Mouse (Mus musculus): Measurements from ENCODE around the gene Pim2. TPM values are rescaled to one million over a fixed set of nuclear protein-coding genes. Genes with fewer than 3 reads are reported as not detected.
"Not testable (repeated sequence)": the region's sequence is repeated elsewhere in the genome, so short reads cannot be mapped to it uniquely, and the experiment has no call there.

Gene Pim2
- polyA plus RNA-seq, 1 experiment from 2014 or later, result 11.7 TPM

DNA sequence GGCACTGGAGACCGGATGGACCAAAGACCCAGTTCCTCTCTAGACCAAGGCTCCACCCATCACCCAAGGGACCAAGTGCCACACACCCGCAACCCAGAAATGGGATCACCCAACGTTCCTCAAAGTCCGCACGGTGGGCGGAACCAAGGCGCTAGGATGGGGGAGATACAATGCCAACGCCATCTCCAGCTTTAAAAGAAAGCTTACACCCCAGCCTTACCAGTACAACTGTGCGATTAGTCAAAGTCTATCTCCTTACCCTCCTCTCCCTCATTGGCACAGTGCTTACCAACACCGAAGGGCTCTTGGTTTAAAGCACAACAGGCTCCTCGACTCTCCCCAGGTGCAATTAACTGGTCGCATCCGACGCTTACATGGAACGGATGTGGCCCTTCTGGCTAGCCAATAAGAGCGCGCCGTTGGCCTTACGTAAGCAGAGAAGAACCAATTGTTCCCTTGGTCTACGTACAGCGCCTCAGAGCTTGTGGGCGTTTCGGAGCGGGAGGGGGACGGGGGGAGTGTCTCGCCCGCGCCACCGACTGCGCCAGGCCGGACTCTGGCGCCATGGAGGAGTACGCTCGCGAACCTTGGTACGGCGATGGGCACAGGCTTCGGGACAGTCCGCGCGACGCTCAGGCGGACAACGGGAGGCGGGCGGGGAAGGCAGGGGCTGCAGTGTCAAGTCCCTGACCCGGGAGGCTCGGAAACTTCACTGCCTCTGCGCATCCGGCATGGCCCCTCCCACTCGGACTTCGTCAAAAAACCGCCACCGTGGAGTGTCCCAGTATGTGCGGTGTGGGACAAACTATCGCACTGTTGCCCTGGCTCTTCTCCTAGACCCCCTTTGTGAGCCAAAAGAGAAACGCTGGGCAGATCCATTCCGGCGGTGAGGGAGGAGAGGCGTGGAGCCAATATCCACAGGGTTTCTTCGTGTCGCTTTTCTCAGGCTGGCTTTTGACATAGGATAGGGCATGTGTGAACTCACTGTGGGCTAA lies 21.1 kb downstream of the Pim2 start, which contains the start of the genes Pqbp1 and Timm17b:
Gene Pqbp1 (minus strand): TSS at position 390 of the 995 bp plus-strand sequence.
Gene Timm17b (plus strand): TSS at position 478 of the 995 bp plus-strand sequence.
- Histone ChIP-seq H3K4me1 (ENCODE audit: insufficient read depth, low read length) (0 out of 2 replicates have a peak, but pooled peaks cover 3% of the 10 kb centered on the region), H3K9ac (replicated peaks; ENCODE audit: low read length) (peak within 1 kb of the TSS; percentile 76), H3K4me2 (replicated peaks; ENCODE audit: low read depth, low read length) (peak within 1 kb of the TSS; percentile 61), H3K36me3 (ENCODE audit: insufficient read depth, low read length) (peaks cover 15% of the 10 kb centered on the region), H3K27ac (ENCODE audit: low read length) (peak within 1 kb of the TSS; percentile 94), H3K4me3 (ENCODE audit: low read length) (peak within 1 kb of the TSS; percentile 67), H3K9me3 (ENCODE audit: low read length) (no peaks in the 10 kb centered on the region), H3K27me3 (ENCODE audit: insufficient read depth, low read length) (no peaks in the 10 kb centered on the region)
- 20% methylated on average over 62 of the region's 62 CpGs for WGBS
- peak; percentile 99 for ATAC-seq (ENCODE audit: low FRiP score, low TSS enrichment)

DNA sequence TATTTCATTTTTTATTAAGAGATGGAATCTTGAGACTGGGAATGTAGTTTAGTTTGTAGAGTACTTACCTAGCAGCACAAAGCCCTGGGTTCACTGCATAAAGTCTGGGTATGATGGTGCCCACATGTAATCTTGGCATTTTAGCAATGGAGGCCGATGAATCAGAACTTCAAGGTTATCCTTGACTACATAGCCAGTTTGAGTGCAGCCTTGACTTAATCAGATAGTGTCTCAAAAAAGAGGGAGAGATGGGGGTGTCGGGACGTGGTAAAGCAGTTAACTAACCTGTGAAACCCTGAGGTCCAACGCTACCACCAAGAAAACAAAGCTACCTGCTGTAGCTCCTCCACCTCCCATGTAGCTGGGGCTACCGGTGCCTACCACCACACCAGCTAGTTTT lies 26.4 kb downstream of the Pim2 start:
- H3K4me3 ChIP-seq (ENCODE audit: low read length), result no peak overlapping the region
- no peak overlapping the region for H3K4me2 ChIP-seq (replicated peaks; ENCODE audit: low read depth, low read length)
- H3K4me1 ChIP-seq (ENCODE audit: insufficient read depth, low read length), result no peaks in the 10 kb centered on the region
- H3K9me3 ChIP-seq (ENCODE audit: low read length), result no peaks in the 10 kb centered on the region
- no peak for ATAC-seq (ENCODE audit: low FRiP score, low TSS enrichment)
- H3K36me3 ChIP-seq (ENCODE audit: insufficient read depth, low read length), result 0 out of 2 replicates have a peak, but pooled peaks cover 4% of the 10 kb centered on the region
- H3K27ac ChIP-seq (ENCODE audit: low read length), result no peak overlapping the region
- H3K9ac ChIP-seq (replicated peaks; ENCODE audit: low read length), result no peak overlapping the region
- no peaks in the 10 kb centered on the region for H3K27me3 ChIP-seq (ENCODE audit: insufficient read depth, low read length)
- 88% methylated on average over 5 of the region's 5 CpGs for WGBS

DNA sequence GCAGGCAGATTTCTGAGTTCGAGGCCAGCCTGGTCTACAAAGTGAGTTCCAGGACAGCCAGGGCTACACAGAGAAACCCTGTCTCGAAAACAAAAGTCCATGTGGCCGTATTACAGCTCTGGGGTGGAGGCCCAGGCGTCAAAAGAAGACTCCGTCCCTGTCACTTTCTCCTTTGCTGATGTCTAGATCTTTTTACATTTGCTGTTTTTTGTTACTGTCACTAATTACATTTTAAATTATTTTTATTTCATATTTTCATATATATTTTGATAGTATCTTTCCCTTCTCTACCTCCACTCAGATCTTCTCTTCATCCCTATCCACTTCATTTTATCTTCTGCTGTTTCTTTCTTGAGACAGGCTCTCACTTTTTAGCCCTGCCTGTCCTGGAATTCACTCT lies 29.7 kb downstream of the Pim2 start, which contains the start of gene Gm10491:
Gene Gm10491 (minus strand): TSS at position 101 of the 400 bp plus-strand sequence.
- 92% methylated on average over 5 of the region's 5 CpGs for WGBS
- Histone ChIP-seq H3K4me3 (ENCODE audit: low read length) (no peak within 1 kb of the TSS), H3K9me3 (ENCODE audit: low read length) (no peaks in the 10 kb centered on the region), H3K36me3 (ENCODE audit: insufficient read depth, low read length) (0 out of 2 replicates have a peak, but pooled peaks cover 4% of the 10 kb centered on the region), H3K9ac (replicated peaks; ENCODE audit: low read length) (no peak within 1 kb of the TSS), H3K4me1 (ENCODE audit: insufficient read depth, low read length) (no peaks in the 10 kb centered on the region), H3K4me2 (replicated peaks; ENCODE audit: low read depth, low read length) (no peak within 1 kb of the TSS), H3K27me3 (ENCODE audit: insufficient read depth, low read length) (no peaks in the 10 kb centered on the region), H3K27ac (ENCODE audit: low read length) (no peak within 1 kb of the TSS)
- no peak for ATAC-seq (ENCODE audit: low FRiP score, low TSS enrichment)

DNA sequence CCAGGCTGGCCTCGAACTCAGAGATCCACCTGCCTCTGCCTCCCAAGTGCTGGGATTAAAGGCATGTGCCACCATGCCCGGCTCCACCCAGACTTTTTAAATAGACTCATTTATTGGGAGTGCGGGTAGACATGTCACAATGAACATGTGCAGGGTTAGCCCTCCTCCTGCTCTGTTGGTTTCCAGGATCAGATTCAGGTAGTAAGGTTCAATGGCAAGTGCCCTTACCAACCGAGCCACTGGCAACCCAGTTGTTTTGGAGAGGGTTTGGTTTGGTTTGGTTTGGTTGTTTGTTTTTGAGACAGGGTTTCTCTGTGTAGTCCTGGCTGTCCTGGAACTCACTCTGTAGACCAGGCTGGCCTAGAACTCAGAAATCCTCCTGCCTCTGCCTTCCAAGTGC lies 31.2 kb downstream of the Pim2 start, which contains the start of gene Gm10490:
Gene Gm10490 (plus strand): TSS at position 301 of the 400 bp plus-strand sequence.
- not testable (repeated sequence) for H3K9me3 ChIP-seq (ENCODE audit: low read length); H3K36me3 ChIP-seq (ENCODE audit: insufficient read depth, low read length); H3K9ac ChIP-seq (replicated peaks; ENCODE audit: low read length); H3K27me3 ChIP-seq (ENCODE audit: insufficient read depth, low read length); H3K4me2 ChIP-seq (replicated peaks; ENCODE audit: low read depth, low read length); ATAC-seq (ENCODE audit: low FRiP score, low TSS enrichment); H3K4me3 ChIP-seq (ENCODE audit: low read length); H3K27ac ChIP-seq (ENCODE audit: low read length); H3K4me1 ChIP-seq (ENCODE audit: insufficient read depth, low read length)
- 91% methylated on average over 4 of the region's 4 CpGs for WGBS

DNA sequence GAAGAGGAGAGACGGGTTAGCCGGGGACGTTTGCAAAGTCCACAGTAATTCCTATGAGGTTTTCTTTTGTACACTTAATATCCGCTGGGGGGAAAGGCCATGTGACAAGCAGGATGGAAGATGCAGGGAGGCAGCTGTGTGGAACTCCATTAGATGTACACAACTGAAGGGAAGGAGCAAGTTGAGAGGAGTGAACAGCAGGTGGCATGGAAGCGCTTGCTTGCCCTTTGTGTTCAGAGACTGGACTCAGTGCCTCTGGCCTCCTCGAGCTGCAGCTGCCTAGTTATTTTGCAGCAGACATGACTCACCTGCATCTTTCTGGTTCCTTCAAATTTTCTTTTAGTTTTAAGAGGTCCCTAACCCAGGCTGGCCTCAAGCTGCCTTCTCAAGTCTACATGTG lies 32.4 kb downstream of the Pim2 start:
- Histone ChIP-seq H3K36me3 (ENCODE audit: insufficient read depth, low read length) (0 out of 2 replicates have a peak, but pooled peaks cover 4% of the 10 kb centered on the region), H3K27ac (ENCODE audit: low read length) (no peak overlapping the region), H3K9me3 (ENCODE audit: low read length) (no peaks in the 10 kb centered on the region), H3K9ac (replicated peaks; ENCODE audit: low read length) (no peak overlapping the region), H3K4me1 (ENCODE audit: insufficient read depth, low read length) (no peaks in the 10 kb centered on the region), H3K4me3 (ENCODE audit: low read length) (no peak overlapping the region), H3K27me3 (ENCODE audit: insufficient read depth, low read length) (no peaks in the 10 kb centered on the region), H3K4me2 (replicated peaks; ENCODE audit: low read depth, low read length) (no peak overlapping the region)
- ATAC-seq (ENCODE audit: low FRiP score, low TSS enrichment), result no peak
- WGBS, result 64% methylated on average over 6 of the region's 6 CpGs

DNA sequence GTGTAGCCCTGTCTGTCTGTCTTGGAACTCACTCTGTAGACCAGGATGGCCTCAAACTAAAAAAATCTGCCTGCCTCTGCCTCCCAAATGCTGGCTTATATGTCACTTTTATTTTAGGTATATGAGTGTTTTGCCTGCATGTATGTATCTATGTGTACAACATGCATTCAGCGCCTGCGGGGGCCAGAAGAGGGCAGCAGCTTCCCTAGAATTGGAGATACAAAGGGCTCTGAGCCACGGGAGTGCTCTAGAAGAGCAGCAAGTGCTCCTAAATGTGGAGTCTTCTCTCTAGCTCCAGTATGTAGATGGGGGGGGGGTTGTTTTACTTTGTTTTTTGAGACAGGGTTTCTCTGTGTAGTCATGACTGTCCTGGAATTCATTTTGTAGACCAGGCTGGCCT lies 37.6 kb downstream of the Pim2 start:
- not testable (repeated sequence) for H3K4me1 ChIP-seq (ENCODE audit: insufficient read depth, low read length); H3K27ac ChIP-seq (ENCODE audit: low read length); H3K9me3 ChIP-seq (ENCODE audit: low read length); ATAC-seq (ENCODE audit: low FRiP score, low TSS enrichment); H3K4me3 ChIP-seq (ENCODE audit: low read length); H3K36me3 ChIP-seq (ENCODE audit: insufficient read depth, low read length); H3K4me2 ChIP-seq (replicated peaks; ENCODE audit: low read depth, low read length); H3K9ac ChIP-seq (replicated peaks; ENCODE audit: low read length)
- 22% methylated on average over 3 of the region's 3 CpGs for WGBS
- H3K27me3 ChIP-seq (ENCODE audit: insufficient read depth, low read length), result peaks cover 18% of the 10 kb centered on the region

DNA sequence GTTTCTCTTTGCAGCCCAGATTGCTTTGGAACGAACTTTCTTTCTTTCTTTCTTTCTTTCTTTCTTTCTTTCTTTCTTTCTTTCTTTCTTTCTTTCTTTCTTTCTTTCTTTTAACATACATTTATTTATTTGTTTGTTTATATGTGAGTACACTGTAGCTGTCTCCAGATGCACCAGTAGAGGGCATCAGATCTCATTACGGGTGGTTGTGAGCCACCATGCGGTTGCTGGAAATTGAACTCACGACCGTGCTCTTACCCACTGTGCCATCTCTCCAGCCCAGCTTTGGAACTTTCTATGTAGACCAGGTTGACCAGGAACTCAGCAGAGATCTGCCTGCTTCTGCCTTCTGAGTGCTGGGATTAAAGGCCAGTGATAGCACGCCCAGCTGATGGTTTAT lies 39.9 kb downstream of the Pim2 start:
- H3K27ac ChIP-seq (ENCODE audit: low read length); H3K36me3 ChIP-seq (ENCODE audit: insufficient read depth, low read length); H3K9ac ChIP-seq (replicated peaks; ENCODE audit: low read length); H3K4me1 ChIP-seq (ENCODE audit: insufficient read depth, low read length); ATAC-seq (ENCODE audit: low FRiP score, low TSS enrichment); H3K4me3 ChIP-seq (ENCODE audit: low read length); H3K4me2 ChIP-seq (replicated peaks; ENCODE audit: low read depth, low read length); H3K9me3 ChIP-seq (ENCODE audit: low read length): not testable (repeated sequence)
- WGBS, result 66% methylated on average over 6 of the region's 6 CpGs
- peaks cover 41% of the 10 kb centered on the region for H3K27me3 ChIP-seq (ENCODE audit: insufficient read depth, low read length)

DNA sequence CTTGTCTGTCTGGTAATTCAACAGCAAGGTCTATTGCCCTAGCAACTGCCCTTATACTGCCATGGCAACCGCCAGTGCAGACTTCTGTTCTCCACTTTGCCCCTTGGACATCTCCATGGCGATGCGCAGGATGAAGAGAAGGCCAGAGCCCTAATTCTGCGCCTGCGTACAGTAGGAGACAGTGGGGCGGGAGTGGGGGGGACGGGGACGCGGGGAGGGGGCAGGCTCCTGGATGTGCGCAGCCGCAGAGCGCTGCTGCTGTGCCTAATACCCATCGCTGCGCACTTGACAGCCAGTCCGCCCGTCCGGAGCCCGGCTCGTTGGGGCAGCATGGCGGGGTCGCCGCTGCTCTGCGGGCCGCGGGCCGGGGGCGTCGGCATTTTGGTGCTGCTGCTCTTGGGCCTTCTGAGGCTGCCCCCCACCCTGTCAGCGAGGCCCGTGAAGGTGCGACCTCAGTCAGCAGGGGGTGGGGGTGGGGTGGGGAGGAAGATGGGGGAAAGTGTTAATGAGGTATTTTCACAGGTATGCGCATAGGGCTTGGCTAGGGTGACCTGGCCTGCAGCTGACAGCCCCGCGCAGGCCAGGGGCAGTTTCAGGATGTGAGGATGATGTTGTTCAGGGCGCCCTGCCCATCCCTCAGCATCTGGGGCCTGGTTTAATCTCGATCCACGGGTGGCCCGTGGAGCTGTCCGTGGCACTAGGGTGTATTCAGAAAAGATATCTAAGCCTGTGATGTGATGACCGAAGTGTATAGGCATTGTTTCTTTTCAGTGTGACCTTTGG lies 41.7 kb downstream of the Pim2 start, which contains the start of gene Pcsk1n:
Gene Pcsk1n (plus strand): TSS at position 222 of the 783 bp plus-strand sequence.
- H3K27me3 ChIP-seq (ENCODE audit: insufficient read depth, low read length), result peaks cover 56% of the 10 kb centered on the region
- no peaks in the 10 kb centered on the region for H3K36me3 ChIP-seq (ENCODE audit: insufficient read depth, low read length)
- H3K4me1 ChIP-seq (ENCODE audit: insufficient read depth, low read length), result no peaks in the 10 kb centered on the region
- H3K9ac ChIP-seq (replicated peaks; ENCODE audit: low read length), result no peak within 1 kb of the TSS
- no peaks in the 10 kb centered on the region for H3K9me3 ChIP-seq (ENCODE audit: low read length)
- peak; percentile 66; the same call in 1 of the 2 replicates for ATAC-seq (ENCODE audit: low FRiP score, low TSS enrichment)
- H3K4me2 ChIP-seq (replicated peaks; ENCODE audit: low read depth, low read length), result peak within 1 kb of the TSS; percentile 40
- 23% methylated on average over 36 of the region's 40 CpGs for WGBS
- no peak within 1 kb of the TSS for H3K27ac ChIP-seq (ENCODE audit: low read length)
- peak within 1 kb of the TSS; percentile 21 for H3K4me3 ChIP-seq (ENCODE audit: low read length)

DNA sequence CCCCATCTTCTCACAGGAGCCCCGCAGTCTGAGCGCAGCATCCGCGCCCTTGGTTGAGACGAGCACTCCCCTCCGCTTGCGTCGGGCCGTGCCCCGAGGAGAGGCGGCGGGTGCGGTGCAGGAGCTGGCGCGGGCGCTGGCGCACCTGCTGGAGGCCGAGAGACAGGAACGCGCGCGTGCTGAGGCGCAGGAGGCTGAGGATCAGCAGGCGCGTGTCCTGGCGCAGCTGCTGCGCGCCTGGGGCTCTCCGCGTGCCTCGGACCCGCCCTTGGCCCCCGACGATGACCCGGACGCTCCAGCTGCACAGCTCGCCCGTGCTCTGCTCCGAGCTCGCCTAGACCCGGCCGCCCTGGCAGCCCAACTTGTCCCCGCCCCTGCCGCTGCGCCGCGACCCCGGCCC lies 44.0 kb downstream of the Pim2 start:
- Histone ChIP-seq H3K27ac (ENCODE audit: low read length) (no peak overlapping the region), H3K27me3 (ENCODE audit: insufficient read depth, low read length) (peaks cover 69% of the 10 kb centered on the region), H3K36me3 (ENCODE audit: insufficient read depth, low read length) (no peaks in the 10 kb centered on the region), H3K4me3 (ENCODE audit: low read length) (peak overlapping the region; percentile 27), H3K4me2 (replicated peaks; ENCODE audit: low read depth, low read length) (peak overlapping the region; percentile 42), H3K4me1 (ENCODE audit: insufficient read depth, low read length) (no peaks in the 10 kb centered on the region), H3K9me3 (ENCODE audit: low read length) (no peaks in the 10 kb centered on the region), H3K9ac (replicated peaks; ENCODE audit: low read length) (no peak overlapping the region)
- WGBS, result 11% methylated on average over 47 of the region's 48 CpGs
- 0 out of 2 replicates have a peak, but pooled peaks have one; percentile 42 for ATAC-seq (ENCODE audit: low FRiP score, low TSS enrichment)
